Mouse (Mus musculus) adrenal gland, postnatal 14 days (tissue): Measurements from ENCODE around the gene Endog. TPM values are rescaled to one million over a fixed set of nuclear protein-coding genes. Genes with fewer than 3 reads are reported as not detected.
A peak's percentile ranks its signal among the peaks of the same experiment; 100 is the strongest.

Experiments used
- DNase-seq: peaks from one replicate; pipeline ENCODE4 v3.0.0; 2021; ENCODE audit warnings: mixed read lengths
- total RNA-seq: library from RNA; stranded (reverse); gene quantifications from 2 replicates; pipeline ENCODE4 v1.2.3, GENCODE M21; 2021

The Endog gene
- total RNA-seq, 1 experiment from 2014 or later, result 52.9 TPM

- no peak for DNase-seq
These were observed 40.3 kb downstream of the Endog start for GRCm38 (mm10) chr2:30211408-30212168.

- no peak for DNase-seq
These were observed 40.9 kb downstream of the Endog start for GRCm38 (mm10) chr2:30212169-30212545.

- DNase-seq, result peak; percentile 45
These were observed 41.7 kb downstream of the Endog start for GRCm38 (mm10) chr2:30212951-30213350.

DNA sequence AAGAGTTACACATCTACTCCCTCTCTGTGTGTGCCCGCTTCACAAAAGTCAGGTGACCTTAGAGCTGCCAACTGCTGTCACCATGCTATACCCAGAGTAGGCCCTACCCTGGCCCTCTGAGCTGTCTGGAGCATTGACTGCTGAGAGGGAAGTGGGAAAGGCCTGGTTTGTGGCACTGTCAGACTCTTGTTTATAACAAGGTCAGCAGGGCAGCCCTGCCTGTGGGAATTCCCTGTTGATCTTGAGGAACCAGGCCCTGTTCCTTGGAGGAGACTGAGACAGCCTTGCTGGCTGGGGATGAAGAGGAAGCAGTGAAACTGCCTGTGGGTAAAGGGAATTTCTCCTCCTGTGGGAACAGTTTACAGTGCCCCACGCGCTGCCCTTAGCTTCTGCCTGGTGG, 43.5 kb downstream of the Endog start:
- DNase-seq, result peak; percentile 36

DNA sequence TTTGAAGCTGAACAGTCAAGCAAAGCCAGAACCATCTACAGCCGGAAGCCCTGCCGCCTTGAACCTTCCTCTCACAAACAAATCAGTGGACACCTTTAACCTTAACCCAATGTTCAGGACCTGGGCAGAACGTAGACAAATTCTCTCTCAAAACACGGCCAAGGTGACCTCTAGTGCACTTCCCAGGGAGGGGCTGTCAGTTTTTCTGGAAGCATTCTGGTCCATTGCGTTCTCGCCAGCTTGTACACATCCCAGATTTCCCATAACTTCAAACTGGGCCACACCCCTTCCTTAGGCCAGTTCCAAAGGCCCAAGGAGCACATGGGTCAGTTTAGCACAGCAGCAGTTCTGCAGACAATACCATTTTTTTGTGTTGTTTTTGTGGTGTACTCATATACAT, 44.2 kb downstream of the Endog start:
- no peak for DNase-seq

GRCm38 (mm10) chr2:30216293-30216692, 45.0 kb downstream of the Endog start:
- DNase-seq, result no peak

Other genes starting within 250 kb of the Endog start
- 29.1 and 35.3 TPM in 2 replicates for gene Gle1, start 236.1 kb upstream of the Endog start, total RNA-seq
- 228 and 265 TPM in 2 replicates for gene Sptan1, start 205.9 kb upstream of the Endog start, total RNA-seq
- gene Wdr34, start 122.6 kb upstream of the Endog start, total RNA-seq, result 18.5 and 20.2 TPM in 2 replicates
- 250 and 278 TPM in 2 replicates for gene Set, start 114.1 kb upstream of the Endog start, total RNA-seq
- 5.7 and 10.9 TPM in 2 replicates for gene Pkn3, start 93.8 kb upstream of the Endog start, total RNA-seq
- gene Zdhhc12, start 77.8 kb upstream of the Endog start, total RNA-seq, result 13.9 and 18.3 TPM in 2 replicates
- 32.4 and 40.5 TPM in 2 replicates for gene Zer1, start 46.9 kb upstream of the Endog start, total RNA-seq
- 47.1 and 52.7 TPM in 2 replicates for gene Tbc1d13, start 37.7 kb upstream of the Endog start, total RNA-seq
- 21.8 and 22.2 TPM in 2 replicates for gene Spout1, start 7.0 kb downstream of the Endog start, total RNA-seq
- gene Kyat1, start 34.4 kb downstream of the Endog start, total RNA-seq, result 29.1 and 29.3 TPM in 2 replicates
- gene Lrrc8a, start 66.2 kb downstream of the Endog start, total RNA-seq, result 57.7 and 60.3 TPM in 2 replicates
- 0.63 and 1.7 TPM in 2 replicates for gene Gm28035, start 69.1 kb downstream of the Endog start, total RNA-seq
- 19.8 and 20.4 TPM in 2 replicates for gene Phyhd1, start 94.7 kb downstream of the Endog start, total RNA-seq
- not detected in 2 replicates for gene Gm28038, start 109.5 kb downstream of the Endog start, total RNA-seq
- gene Dolk, start 114.8 kb downstream of the Endog start, total RNA-seq, result 46.2 and 48.1 TPM in 2 replicates
- 38.2 and 40.5 TPM in 2 replicates for gene Nup188, start 114.9 kb downstream of the Endog start, total RNA-seq
- gene Sh3glb2, start 187.8 kb downstream of the Endog start, total RNA-seq, result 73.2 and 80.6 TPM in 2 replicates
- 87.9 and 89.3 TPM in 2 replicates for gene Miga2, start 192.7 kb downstream of the Endog start, total RNA-seq
- gene Dolpp1, start 220.8 kb downstream of the Endog start, total RNA-seq, result 18.7 and 19.5 TPM in 2 replicates
- gene Crat, start 244.3 kb downstream of the Endog start, total RNA-seq, result 291 and 301 TPM in 2 replicates
- gene Ptpa, start 244.5 kb downstream of the Endog start, total RNA-seq, result 145 and 155 TPM in 2 replicates